In genomic region chr7:13063399-13063798, GRCm38 (mm10) we compare ENCODE assay signal across 24 mouse cellular contexts. TPM values are rescaled to one million over a fixed set of nuclear protein-coding genes. Genes with fewer than 3 reads are reported as not detected.
DNase-seq lines count a peak whose midpoint lies in the region; ATAC-seq and TF ChIP-seq lines count a peak whose summit lies in the region.
"Not testable (repeated sequence)": the region's sequence is repeated elsewhere in the genome, so short reads cannot be mapped to it uniquely, and the experiment has no call there.
"Had no signal": no experiment of that assay in that cellular context is flagged by ENCODE, and none has a peak within 500 bp of the region (broad histone marks: within the 10 kb centered on the region; RNA-seq: fewer than 3 reads in every experiment).

No protein-coding gene starts in this region.

- not testable (repeated sequence) for H3K4me2 ChIP-seq in stomach, postnatal 0 days (replicated peaks; ENCODE audit: low read depth)

- TF ChIP-seq CTCF in G1E (IDR thresholded peaks at IDR 0.05; ENCODE audit: low read depth, low read length), result 0 out of 2 replicates have a peak, but pooled peaks have one; percentile 30
- peak; percentile 52 for TF ChIP-seq CTCF in gastrocnemius, adult 2 months (IDR thresholded peaks at IDR 0.05)
- TF ChIP-seq CTCF in stomach, postnatal 0 days (IDR thresholded peaks at IDR 0.05; ENCODE audit: low read depth), result peak; percentile 64

- intact Hi-C loops in gastrocnemius, adult 2 months (cut with DNase I), result not testable (repeated sequence)

- not testable (repeated sequence) for ATAC-seq in G1E (ENCODE audit: extremely low read depth, insufficient number of reproducible peaks, low FRiP score, poor library complexity, severe bottlenecking); stomach, postnatal 0 days (ENCODE audit: low FRiP score, low TSS enrichment)
- peak; percentile 41 for ATAC-seq in inflammation-experienced regulatory T-cells, adult 6 months
- ATAC-seq in megakaryocyte progenitor cell, adult 5-6 weeks (replicated peaks; ENCODE audit: poor library complexity), result peak; percentile 74

- H3K27ac ChIP-seq in gastrocnemius, adult 2 months; stomach, postnatal 0 days (replicated peaks): not testable (repeated sequence)

- H3K9ac ChIP-seq in stomach, postnatal 0 days (ENCODE audit: low read length), result not testable (repeated sequence)

- peak; percentile 39 for DNase-seq in CD4-positive helper T cell, adult 2 months (ENCODE audit: low read depth, low spot score)
- not testable (repeated sequence) for DNase-seq in G1E (ENCODE audit: low spot score); gastrocnemius, adult 2 months; stomach, postnatal 0 days (ENCODE audit: low spot score)
- DNase-seq in adipocyte (ENCODE audit: low spot score), result peak; percentile 22
- peak; percentile 26 for DNase-seq in liver

- H3K27me3 ChIP-seq in G1E (ENCODE audit: insufficient read depth, low read length); stomach, postnatal 0 days (ENCODE audit: control insufficient read depth, insufficient read depth, low read length): not testable (repeated sequence)

- WGBS in stomach, postnatal 0 days, result 57% methylated on average over 2 of the region's 2 CpGs

- not testable (repeated sequence) for H3K4me1 ChIP-seq in G1E (ENCODE audit: insufficient read depth, low read depth, low read length); stomach, postnatal 0 days (replicated peaks; ENCODE audit: control insufficient read depth, insufficient read depth)

- not testable (repeated sequence) for H3K9me3 ChIP-seq in G1E (replicated peaks); stomach, postnatal 0 days (ENCODE audit: control insufficient read depth, low read length)

- H3K36me3 ChIP-seq in G1E (replicated peaks); stomach, postnatal 0 days (ENCODE audit: control insufficient read depth, insufficient read depth, low read length): not testable (repeated sequence)

- not testable (repeated sequence) for TF ChIP-seq EP300 in stomach, postnatal 0 days (optimal IDR thresholded peaks at IDR 0.05)

- H3K4me3 ChIP-seq in G1E (ENCODE audit: low read depth, low read length); gastrocnemius, adult 2 months; stomach, postnatal 0 days (ENCODE audit: low read depth, low read length): not testable (repeated sequence)

RNA-seq across cellular contexts. Expression of gene Mzf1, which starts 8.8 kb away (rescaled TPM):
- total RNA-seq in G1E (2014; fragmentation: Nextera tagmentation), result not detected in 2 replicates
- 0.17 and 0.22 TPM in 2 replicates for total RNA-seq in G1E (2017)
- polyA plus RNA-seq in G1E (2012), result 0.07 and 0.11 TPM in 2 replicates
- total RNA-seq in gastrocnemius, adult 2 months (2021), result under 1 TPM; 0.51 to 0.92 TPM
- polyA plus RNA-seq in inflammation-experienced regulatory T-cells, adult 6 months (2017; shearing (Covaris generic)), result under 1 TPM; 0.18 to 0.35 (median 0.20) TPM
- 0.37 and 1.1 TPM in 2 replicates for total RNA-seq in megakaryocyte progenitor cell, adult 5-6 weeks (2015)
- total RNA-seq in megakaryocyte progenitor cell, adult 5-6 weeks (2017), result 0.25 and 1.1 TPM in 2 replicates
- polyA plus RNA-seq in stomach, postnatal 0 days (2015; fragmentation: Nextera tagmentation; extraction: Ambion mirVana), result 0.93 and 1.3 TPM in 2 replicates

RNA-seq across cellular contexts. Expression of gene Ube2m, which starts 25.3 kb away (rescaled TPM):
- total RNA-seq in G1E (2014; fragmentation: Nextera tagmentation) (250 and 290 TPM in 2 replicates), G1E (2017) (151 and 162 TPM in 2 replicates)
- polyA plus RNA-seq in G1E (2012), result 150 and 170 TPM in 2 replicates
- 100 to 1,000 TPM; 136 to 146 TPM for total RNA-seq in gastrocnemius, adult 2 months (2021)
- polyA plus RNA-seq in inflammation-experienced regulatory T-cells, adult 6 months (2017; shearing (Covaris generic)), result 10 to 100 TPM; 14.9 to 21.8 (median 16.4) TPM
- 150 and 160 TPM in 2 replicates for total RNA-seq in megakaryocyte progenitor cell, adult 5-6 weeks (2015)
- total RNA-seq in megakaryocyte progenitor cell, adult 5-6 weeks (2017), result 123 and 179 TPM in 2 replicates
- polyA plus RNA-seq in stomach, postnatal 0 days (2015; fragmentation: Nextera tagmentation; extraction: Ambion mirVana), result 90.9 and 93.4 TPM in 2 replicates

RNA-seq across cellular contexts. Expression of gene Chmp2a, which starts 28.8 kb away (rescaled TPM):
- total RNA-seq in G1E (2014; fragmentation: Nextera tagmentation) (148 and 163 TPM in 2 replicates), G1E (2017) (178 and 188 TPM in 2 replicates)
- polyA plus RNA-seq in G1E (2012), result 141 and 289 TPM in 2 replicates
- total RNA-seq in gastrocnemius, adult 2 months (2021), result 100 to 1,000 TPM in 1 of 2 experiments, 10 to 100 TPM in 1; 76.2 to 106 TPM
- 100 to 1,000 TPM; 296 to 343 (median 309) TPM for polyA plus RNA-seq in inflammation-experienced regulatory T-cells, adult 6 months (2017; shearing (Covaris generic))
- 145 and 150 TPM in 2 replicates for total RNA-seq in megakaryocyte progenitor cell, adult 5-6 weeks (2015)
- total RNA-seq in megakaryocyte progenitor cell, adult 5-6 weeks (2017), result 168 and 203 TPM in 2 replicates
- 271 and 287 TPM in 2 replicates for polyA plus RNA-seq in stomach, postnatal 0 days (2015; fragmentation: Nextera tagmentation; extraction: Ambion mirVana)

RNA-seq across cellular contexts. Expression of gene Vmn1r85, which starts 31.6 kb away (rescaled TPM):
- not detected in 2 replicates for total RNA-seq in G1E (2014; fragmentation: Nextera tagmentation)
- under 0.01 and 0.44 TPM in 2 replicates for total RNA-seq in G1E (2017)
- polyA plus RNA-seq in G1E (2012), result not detected in 2 replicates
- total RNA-seq in gastrocnemius, adult 2 months (2021), result not detected
- not detected for polyA plus RNA-seq in inflammation-experienced regulatory T-cells, adult 6 months (2017; shearing (Covaris generic))
- not detected in 2 replicates for total RNA-seq in megakaryocyte progenitor cell, adult 5-6 weeks (2015)
- total RNA-seq in megakaryocyte progenitor cell, adult 5-6 weeks (2017), result not detected in 2 replicates
- 0.01 TPM in 1 of 2 replicates, not detected in the other for polyA plus RNA-seq in stomach, postnatal 0 days (2015; fragmentation: Nextera tagmentation; extraction: Ambion mirVana)
- total RNA-seq: adrenal gland, postnatal 25 days; gastrocnemius, postnatal 25 days; heart, adult 18-20 months; heart, postnatal 25 days; layer of hippocampus, adult 8-10 months; layer of hippocampus, postnatal 36 days; left cerebral cortex, postnatal 14 days; monocyte, adult 5-6 weeks had no signal
- polyA plus RNA-seq: embryonic facial prominence, embryonic 10.5 days; heart, embryonic 13.5 days; intestine, embryonic 15.5 days; limb, embryonic 13.5 days; liver, embryonic 15.5 days; midbrain, embryonic 11.5 days; neural tube, embryonic 11.5 days; testis, adult 2 months had no signal

RNA-seq across cellular contexts. Expression of gene Zbtb45, which starts 53.6 kb away (rescaled TPM):
- 9.6 and 12.6 TPM in 2 replicates for total RNA-seq in G1E (2014; fragmentation: Nextera tagmentation)
- total RNA-seq in G1E (2017), result 8.7 and 9.0 TPM in 2 replicates
- polyA plus RNA-seq in G1E (2012), result 99.1 and 126 TPM in 2 replicates
- 1 to 10 TPM; 3.3 to 4.4 TPM for total RNA-seq in gastrocnemius, adult 2 months (2021)
- polyA plus RNA-seq in inflammation-experienced regulatory T-cells, adult 6 months (2017; shearing (Covaris generic)), result 1 to 10 TPM; 5.4 to 8.0 (median 6.5) TPM
- total RNA-seq in megakaryocyte progenitor cell, adult 5-6 weeks (2015), result 11.4 and 13.8 TPM in 2 replicates
- total RNA-seq in megakaryocyte progenitor cell, adult 5-6 weeks (2017), result 7.8 and 9.8 TPM in 2 replicates
- 8.5 and 9.5 TPM in 2 replicates for polyA plus RNA-seq in stomach, postnatal 0 days (2015; fragmentation: Nextera tagmentation; extraction: Ambion mirVana)
